Comparison of ENCODE assay signal across 8 mouse cellular contexts in genomic region chr1:55226011-55226857, GRCm38 (mm10). TPM values are rescaled to one million over a fixed set of nuclear protein-coding genes. Genes with fewer than 3 reads are reported as not detected.
DNase-seq lines count a peak whose midpoint lies in the region; ATAC-seq lines count a peak whose summit lies in the region.

Rftn2 (minus strand) TSS chr1:55226782.

- no peaks in the 10 kb centered on the region for H3K9me3 ChIP-seq in intestine, embryonic 14.5 days (ENCODE audit: control insufficient read depth, low read length)
- H3K9me3 ChIP-seq in liver, embryonic 13.5 days (replicated peaks), result no peaks in the 10 kb centered on the region
- H3K9me3 ChIP-seq in neural tube, embryonic 12.5 days, result no peaks in the 10 kb centered on the region

- H3K36me3 ChIP-seq in intestine, embryonic 14.5 days (ENCODE audit: control insufficient read depth, insufficient read depth, low read length), result no peaks in the 10 kb centered on the region
- no peaks in the 10 kb centered on the region for H3K36me3 ChIP-seq in liver, embryonic 13.5 days
- H3K36me3 ChIP-seq in neural tube, embryonic 12.5 days, result no peaks in the 10 kb centered on the region

- WGBS in intestine, embryonic 14.5 days, result 3% methylated on average over 26 of the region's 26 CpGs
- 6% methylated on average over 26 of the region's 26 CpGs for WGBS in liver, embryonic 13.5 days (ENCODE audit: insufficient replicate concordance)
- 2% methylated on average over 26 of the region's 26 CpGs for WGBS in neural tube, embryonic 12.5 days

- peak within 1 kb of the TSS; percentile 52 for H3K4me3 ChIP-seq in intestine, embryonic 14.5 days (ENCODE audit: low read depth, low read length)
- peak within 1 kb of the TSS; percentile 45 for H3K4me3 ChIP-seq in liver, embryonic 13.5 days (replicated peaks)
- H3K4me3 ChIP-seq in neural tube, embryonic 12.5 days, result peak within 1 kb of the TSS; percentile 44

- peaks cover 12% of the 10 kb centered on the region; the same call in 1 of the 2 replicates for H3K4me1 ChIP-seq in intestine, embryonic 14.5 days (replicated peaks; ENCODE audit: control insufficient read depth, insufficient read depth, low read length)
- H3K4me1 ChIP-seq in liver, embryonic 13.5 days (replicated peaks), result no peaks in the 10 kb centered on the region
- H3K4me1 ChIP-seq in neural tube, embryonic 12.5 days, result peaks cover 5% of the 10 kb centered on the region

- peak within 1 kb of the TSS; percentile 63 for H3K9ac ChIP-seq in intestine, embryonic 14.5 days (ENCODE audit: low read length)
- H3K9ac ChIP-seq in liver, embryonic 13.5 days, result peak within 1 kb of the TSS; percentile 11; the same call in 1 of the 2 replicates
- H3K9ac ChIP-seq in neural tube, embryonic 12.5 days, result peak within 1 kb of the TSS; percentile 58

- peak within 1 kb of the TSS; percentile 51 for H3K4me2 ChIP-seq in intestine, embryonic 14.5 days (ENCODE audit: low read length)
- H3K4me2 ChIP-seq in liver, embryonic 13.5 days, result peak within 1 kb of the TSS; percentile 52
- peak within 1 kb of the TSS; percentile 61 for H3K4me2 ChIP-seq in neural tube, embryonic 12.5 days (replicated peaks)

- H3K27me3 ChIP-seq in intestine, embryonic 14.5 days (replicated peaks; ENCODE audit: control insufficient read depth, insufficient read depth, low read length), result no peaks in the 10 kb centered on the region
- H3K27me3 ChIP-seq in liver, embryonic 13.5 days, result peaks cover 45% of the 10 kb centered on the region
- no peaks in the 10 kb centered on the region for H3K27me3 ChIP-seq in neural tube, embryonic 12.5 days (replicated peaks)

- 0 out of 2 replicates have a peak, but pooled peaks have one; percentile 67 for ATAC-seq in intestine, embryonic 14.5 days (replicated peaks; ENCODE audit: low FRiP score, low TSS enrichment, low read depth)
- no peak for ATAC-seq in liver, embryonic 13.5 days (ENCODE audit: low read depth)
- 0 out of 2 replicates have a peak, but pooled peaks have one; percentile 17 for ATAC-seq in neural tube, embryonic 12.5 days (ENCODE audit: low FRiP score, low read depth)

- no peak for DNase-seq in frontal cortex, adult 2 months (ENCODE audit: extremely low spot score in 1 of 2, low spot score in 1 of 2)
- DNase-seq in frontal cortex, postnatal 10 days (ENCODE audit: low spot score in 2 of 2), result no peak
- DNase-seq in adrenal gland, postnatal 36 days, result peak; percentile 54 to 73
- peak in 1 of 2 experiments; percentile 42 for DNase-seq in gastrocnemius, postnatal 4 days (ENCODE audit: low spot score in 2 of 2)
- peak; percentile 74 for DNase-seq in intestine, embryonic 14.5 days (ENCODE audit: low spot score)
- no peak for DNase-seq in liver, embryonic 13.5 days
- no peak for DNase-seq in thymus, postnatal 36 days

- peak within 1 kb of the TSS; percentile 78 for H3K27ac ChIP-seq in intestine, embryonic 14.5 days (ENCODE audit: low read depth)
- H3K27ac ChIP-seq in liver, embryonic 13.5 days, result no peak within 1 kb of the TSS
- no peak within 1 kb of the TSS for H3K27ac ChIP-seq in neural tube, embryonic 12.5 days

RNA-seq across cellular contexts. Expression of gene Rftn2, which starts in this region (rescaled TPM):
- polyA plus RNA-seq in frontal cortex, adult 2 months (2012; rRNA removed), result 19.5 and 21.7 TPM in 2 replicates
- 10 to 100 TPM; 18.2 to 21.9 TPM for total RNA-seq in adrenal gland, postnatal 36 days (2021)
- total RNA-seq in gastrocnemius, postnatal 4 days (2021), result 10 to 100 TPM; 23.9 to 25.8 TPM
- polyA plus RNA-seq in intestine, embryonic 14.5 days (2014; fragmentation: Nextera tagmentation; extraction: Ambion mirVana), result 9.4 and 14.8 TPM in 2 replicates
- polyA plus RNA-seq in liver, embryonic 13.5 days (2015; fragmentation: Nextera tagmentation; extraction: Ambion mirVana), result 0.52 and 0.81 TPM in 2 replicates
- polyA plus RNA-seq in neural tube, embryonic 12.5 days (2016; fragmentation: Nextera tagmentation; extraction: Ambion mirVana), result 11.7 and 12.5 TPM in 2 replicates

Comparison
In these comparisons a context has a peak if more than half of its experiments do, and no peak if none do; other contexts are left out.
1. DNase-seq: peak in adrenal gland, postnatal 36 days (2 of 2) and intestine, embryonic 14.5 days (single experiment); none in frontal cortex, adult 2 months (0 of 2), frontal cortex, postnatal 10 days (0 of 2), liver, embryonic 13.5 days (single experiment) and thymus, postnatal 36 days (0 of 2).
2. H3K9ac ChIP-seq: peak in every context shown above with its lines; median percentile 63 in intestine, embryonic 14.5 days; 58 in neural tube, embryonic 12.5 days; 11 in liver, embryonic 13.5 days.
3. Peak in every context shown above with its lines, with median percentiles within 50 percentile points of each other: H3K4me2 ChIP-seq and H3K4me3 ChIP-seq.